Mouse (Mus musculus): ENCODE results near the gene Hoxb9. TPM values are rescaled to one million over a fixed set of nuclear protein-coding genes. Genes with fewer than 3 reads are reported as not detected.
A peak's percentile ranks its signal among the peaks of the same experiment; 100 is the strongest.

Hoxb9 gene
- polyA plus RNA-seq, 1 experiment from 2014 or later, result 22.3 TPM

- H3K36me3 ChIP-seq, result peaks cover 16% of the 10 kb centered on the region; the same call in 1 of the 2 replicates
- peak overlapping the region; percentile 100 for H3K27ac ChIP-seq
- H3K4me2 ChIP-seq, result peak overlapping the region; percentile 90
- H3K9me3 ChIP-seq (replicated peaks), result no peaks in the 10 kb centered on the region
- WGBS, result 25% methylated on average over 3 of the region's 3 CpGs
- H3K4me3 ChIP-seq (replicated peaks), result peak overlapping the region; percentile 80
- peak overlapping the region; percentile 96 for H3K9ac ChIP-seq
- no peaks in the 10 kb centered on the region for H3K27me3 ChIP-seq
- H3K4me1 ChIP-seq, result peaks cover 66% of the 10 kb centered on the region
- ATAC-seq (replicated peaks; ENCODE audit: low FRiP score), result no peak
These were observed 26.2 kb downstream of the Hoxb9 start for GRCm38 (mm10) chr11:96297428-96297827.

- peak overlapping the region; percentile 100 for H3K27ac ChIP-seq
These were observed 26.8 kb downstream of the Hoxb9 start for GRCm38 (mm10) chr11:96297968-96298635.

GRCm38 (mm10) chr11:96298895-96299667, 27.8 kb downstream of the Hoxb9 start:
- H3K36me3 ChIP-seq, result peaks cover 19% of the 10 kb centered on the region; the same call in 1 of the 2 replicates
- WGBS, result under 1% methylated on average over 66 of the region's 66 CpGs
- ATAC-seq (replicated peaks; ENCODE audit: low FRiP score), result 0 out of 2 replicates have a peak, but pooled peaks have one; percentile 16
- peak overlapping the region; percentile 80 for H3K4me3 ChIP-seq (replicated peaks)
- H3K9me3 ChIP-seq (replicated peaks), result no peaks in the 10 kb centered on the region
- peak overlapping the region; percentile 90 for H3K4me2 ChIP-seq
- peaks cover 75% of the 10 kb centered on the region for H3K4me1 ChIP-seq
- peak overlapping the region; percentile 96 for H3K9ac ChIP-seq
- H3K27me3 ChIP-seq, result no peaks in the 10 kb centered on the region
- H3K27ac ChIP-seq, result peak overlapping the region; percentile 100

More at GRCm38 (mm10) chr11:96297968-96298635, 26.8 kb downstream of the Hoxb9 start:
- peak overlapping the region; percentile 80 for H3K4me3 ChIP-seq (replicated peaks)
- H3K27me3 ChIP-seq, result no peaks in the 10 kb centered on the region
- WGBS, result 15% methylated on average over 11 of the region's 11 CpGs
- peak overlapping the region; percentile 90 for H3K4me2 ChIP-seq
- peak overlapping the region; percentile 96 for H3K9ac ChIP-seq
- H3K36me3 ChIP-seq, result peaks cover 19% of the 10 kb centered on the region; the same call in 1 of the 2 replicates
- ATAC-seq (replicated peaks; ENCODE audit: low FRiP score), result no peak
- no peaks in the 10 kb centered on the region for H3K9me3 ChIP-seq (replicated peaks)
- peaks cover 69% of the 10 kb centered on the region for H3K4me1 ChIP-seq

GRCm38 (mm10) chr11:96299781-96300180, 28.5 kb downstream of the Hoxb9 start:
- Histone ChIP-seq H3K4me2 (peak overlapping the region; percentile 90), H3K9ac (peak overlapping the region; percentile 96), H3K27me3 (no peaks in the 10 kb centered on the region), H3K9me3 (replicated peaks) (no peaks in the 10 kb centered on the region), H3K4me3 (replicated peaks) (peak overlapping the region; percentile 80), H3K4me1 (peaks cover 82% of the 10 kb centered on the region), H3K36me3 (peaks cover 19% of the 10 kb centered on the region; the same call in 1 of the 2 replicates), H3K27ac (peak overlapping the region; percentile 100)
- ATAC-seq (replicated peaks; ENCODE audit: low FRiP score), result no peak
- WGBS, result 6% methylated on average over 9 of the region's 9 CpGs

- Histone ChIP-seq H3K4me1 (peaks cover 87% of the 10 kb centered on the region), H3K27ac (peak overlapping the region; percentile 100), H3K4me2 (peak overlapping the region; percentile 90), H3K27me3 (no peaks in the 10 kb centered on the region), H3K4me3 (replicated peaks) (peak overlapping the region; percentile 80), H3K9me3 (replicated peaks) (no peaks in the 10 kb centered on the region), H3K36me3 (peaks cover 21% of the 10 kb centered on the region; the same call in 1 of the 2 replicates), H3K9ac (peak overlapping the region; percentile 96)
- peak; percentile 16; the same call in 1 of the 2 replicates for ATAC-seq (replicated peaks; ENCODE audit: low FRiP score)
- WGBS, result 12% methylated on average over 33 of the region's 35 CpGs
These were observed 29.3 kb downstream of the Hoxb9 start for GRCm38 (mm10) chr11:96300354-96301063.

- H3K9ac ChIP-seq, result peak overlapping the region; percentile 96
- H3K4me3 ChIP-seq (replicated peaks), result peak overlapping the region; percentile 80
- WGBS, result 25% methylated on average over 10 of the region's 10 CpGs
- H3K4me1 ChIP-seq, result peaks cover 87% of the 10 kb centered on the region
- no peak for ATAC-seq (replicated peaks; ENCODE audit: low FRiP score)
- H3K36me3 ChIP-seq, result peaks cover 24% of the 10 kb centered on the region; the same call in 1 of the 2 replicates
- H3K9me3 ChIP-seq (replicated peaks), result no peaks in the 10 kb centered on the region
- H3K4me2 ChIP-seq, result peak overlapping the region; percentile 90
- no peaks in the 10 kb centered on the region for H3K27me3 ChIP-seq
- H3K27ac ChIP-seq, result peak overlapping the region; percentile 100
These were observed 29.8 kb downstream of the Hoxb9 start for GRCm38 (mm10) chr11:96301064-96301431.

GRCm38 (mm10) chr11:96301837-96302236, 30.6 kb downstream of the Hoxb9 start:
- Histone ChIP-seq H3K9ac (peak overlapping the region; percentile 96), H3K4me2 (peak overlapping the region; percentile 90), H3K9me3 (replicated peaks) (no peaks in the 10 kb centered on the region), H3K27me3 (no peaks in the 10 kb centered on the region), H3K36me3 (peaks cover 24% of the 10 kb centered on the region; the same call in 1 of the 2 replicates), H3K4me1 (peaks cover 86% of the 10 kb centered on the region), H3K27ac (peak overlapping the region; percentile 100), H3K4me3 (replicated peaks) (peak overlapping the region; percentile 80)
- ATAC-seq (replicated peaks; ENCODE audit: low FRiP score), result no peak
- WGBS, result 4% methylated on average over 15 of the region's 15 CpGs

GRCm38 (mm10) chr11:96302381-96303150, 31.3 kb downstream of the Hoxb9 start:
- Histone ChIP-seq H3K4me3 (replicated peaks) (peak overlapping the region; percentile 80), H3K9ac (peak overlapping the region; percentile 96), H3K9me3 (replicated peaks) (no peaks in the 10 kb centered on the region), H3K4me1 (peaks cover 85% of the 10 kb centered on the region), H3K4me2 (peak overlapping the region; percentile 90), H3K36me3 (peaks cover 24% of the 10 kb centered on the region; the same call in 1 of the 2 replicates), H3K27me3 (no peaks in the 10 kb centered on the region), H3K27ac (peak overlapping the region; percentile 100)
- 15% methylated on average over 23 of the region's 23 CpGs for WGBS
- ATAC-seq (replicated peaks; ENCODE audit: low FRiP score), result no peak

GRCm38 (mm10) chr11:96303151-96304099, 32.2 kb downstream of the Hoxb9 start, which contains the start of gene Hoxb5:
Gene Hoxb5, plus strand, starts transcription at chr11:96303336.
- Histone ChIP-seq H3K9me3 (replicated peaks) (no peaks in the 10 kb centered on the region), H3K27me3 (no peaks in the 10 kb centered on the region), H3K4me2 (peak within 1 kb of the TSS; percentile 90), H3K27ac (peak within 1 kb of the TSS; percentile 100), H3K4me1 (peaks cover 82% of the 10 kb centered on the region), H3K4me3 (replicated peaks) (peak within 1 kb of the TSS; percentile 80), H3K36me3 (peaks cover 24% of the 10 kb centered on the region; the same call in 1 of the 2 replicates), H3K9ac (peak within 1 kb of the TSS; percentile 96)
- ATAC-seq (replicated peaks; ENCODE audit: low FRiP score), result 0 out of 2 replicates have a peak, but pooled peaks have one; percentile 16
- WGBS, result under 1% methylated on average over 69 of the region's 69 CpGs

Data from kidney, embryonic 15.5 days (tissue).